Mouse (Mus musculus) C2C12 (cell line): Measurements from ENCODE around the gene Esr2. TPM values are rescaled to one million over a fixed set of nuclear protein-coding genes. Genes with fewer than 3 reads are reported as not detected.

ENCODE experiments used
- H3K27me3 ChIP-seq: one replicate; pipeline ENCODE4 v1.6.1; 2011; ENCODE audit not compliant: control insufficient read depth, insufficient read depth, insufficient read length
- H3K36me3 ChIP-seq: one replicate; pipeline ENCODE4 v1.6.1; 2011; ENCODE audit not compliant: control insufficient read depth, insufficient read depth
- H3K4me3 ChIP-seq: one replicate; pipeline ENCODE4 v1.5.1; 2011; ENCODE audit warnings: mild to moderate bottlenecking, control low read depth; ENCODE audit not compliant: poor library complexity, insufficient read depth, severe bottlenecking
- H3K79me2 ChIP-seq: one replicate; pipeline ENCODE4 v1.6.1; 2011; ENCODE audit not compliant: control insufficient read depth, insufficient read depth
- H3K79me3 ChIP-seq: one replicate; pipeline ENCODE4 v1.6.1; 2011; ENCODE audit warnings: low read depth, control low read depth
- H3ac ChIP-seq: one replicate; pipeline ENCODE3; 2011; ENCODE audit warnings: low read depth; ENCODE audit not compliant: control insufficient read depth, insufficient read length
- CEBPB ChIP-seq: IDR thresholded peaks from one replicate; pipeline ENCODE4 v1.6.1; 2011; ENCODE audit warnings: low read depth, mild to moderate bottlenecking, control low read depth, moderate library complexity
- CTCF ChIP-seq: IDR thresholded peaks from one replicate; pipeline ENCODE4 v1.5.1; 2011; ENCODE audit not compliant: control insufficient read depth, insufficient read depth, insufficient read length
- FOSL1 ChIP-seq: IDR thresholded peaks from one replicate; pipeline ENCODE4 v1.8.0; 2011; ENCODE audit warnings: mild to moderate bottlenecking, low read length; ENCODE audit not compliant: poor library complexity, insufficient read depth, severe bottlenecking
- MAX ChIP-seq: IDR thresholded peaks from one replicate; pipeline ENCODE4 v1.6.1; 2011; ENCODE audit warnings: mild to moderate bottlenecking, control low read depth
- MYOD1 ChIP-seq: IDR thresholded peaks from one replicate; pipeline ENCODE4 v1.6.1; 2011; ENCODE audit warnings: low read depth; ENCODE audit not compliant: control insufficient read depth, insufficient read length
- MYOG ChIP-seq: IDR thresholded peaks from one replicate; pipeline ENCODE4 v1.6.1; 2011; ENCODE audit not compliant: control insufficient read depth, insufficient read length; ENCODE audit errors: extremely low read depth
- USF1 ChIP-seq: IDR thresholded peaks from one replicate; pipeline ENCODE4 v1.6.1; 2011; ENCODE audit warnings: low read depth, mild to moderate bottlenecking, control low read depth, moderate library complexity
- polyA plus RNA-seq: library from polyadenylated mRNA; unstranded; fragments of >200 nt; fragmentation: generic; extraction: Trizol; gene quantifications from one replicate; pipeline ENCODE4 v1.2.1, GENCODE M21; 2012; ENCODE audit warnings: missing spikeins

Esr2 gene
- polyA plus RNA-seq, 1 experiment, result 0.19 TPM

GRCm38 (mm10) chr12:76186473-76186872 lies 9.4 kb upstream of the Esr2 start:
- Histone ChIP-seq H3K79me3 (no peaks in the 10 kb centered on the region), H3K79me2 (no peaks in the 10 kb centered on the region), H3K4me3 (no peak overlapping the region), H3ac (no peak overlapping the region), H3K36me3 (no peaks in the 10 kb centered on the region), H3K27me3 (no peaks in the 10 kb centered on the region)
- TF ChIP-seq MYOD1 (no peak), CTCF (no peak), MAX (no peak), USF1 (no peak), CEBPB (no peak), FOSL1 (no peak)

GRCm38 (mm10) chr12:76185167-76185816 lies 8.2 kb upstream of the Esr2 start:
- H3K79me3 ChIP-seq, result no peaks in the 10 kb centered on the region
- H3K36me3 ChIP-seq, result no peaks in the 10 kb centered on the region
- H3K27me3 ChIP-seq, result no peaks in the 10 kb centered on the region
- TF ChIP-seq MYOD1, result no peak
- TF ChIP-seq USF1, result peak; percentile 36
- H3K4me3 ChIP-seq, result no peak overlapping the region
- H3ac ChIP-seq, result no peak overlapping the region
- H3K79me2 ChIP-seq, result no peaks in the 10 kb centered on the region

- Histone ChIP-seq H3K79me3 (no peaks in the 10 kb centered on the region), H3K36me3 (no peaks in the 10 kb centered on the region), H3K27me3 (no peaks in the 10 kb centered on the region), H3ac (no peak overlapping the region), H3K4me3 (no peak overlapping the region), H3K79me2 (no peaks in the 10 kb centered on the region)
- TF ChIP-seq MYOD1, result no peak
- TF ChIP-seq USF1, result no peak
Observed at GRCm38 (mm10) chr12:76184271-76184670, 7.2 kb upstream of the Esr2 start.

GRCm38 (mm10) chr12:76182831-76183230 lies 5.8 kb upstream of the Esr2 start:
- H3K4me3 ChIP-seq, result no peak overlapping the region
- no peak overlapping the region for H3ac ChIP-seq
- no peaks in the 10 kb centered on the region for H3K36me3 ChIP-seq
- no peaks in the 10 kb centered on the region for H3K79me3 ChIP-seq
- no peak for TF ChIP-seq CEBPB
- no peak for TF ChIP-seq USF1
- no peak for TF ChIP-seq FOSL1
- TF ChIP-seq MYOG, result no peak
- no peak for TF ChIP-seq CTCF
- no peak for TF ChIP-seq MYOD1
- H3K27me3 ChIP-seq, result no peaks in the 10 kb centered on the region
- no peaks in the 10 kb centered on the region for H3K79me2 ChIP-seq

- Histone ChIP-seq H3K27me3 (no peaks in the 10 kb centered on the region), H3K79me2 (no peaks in the 10 kb centered on the region)
- no peak for TF ChIP-seq USF1
- no peak for TF ChIP-seq MYOG
- TF ChIP-seq MAX, result no peak
- no peak for TF ChIP-seq CTCF
- no peak for TF ChIP-seq MYOD1
- TF ChIP-seq FOSL1, result no peak
- no peak for TF ChIP-seq CEBPB
Observed at GRCm38 (mm10) chr12:76181471-76181870, 4.4 kb upstream of the Esr2 start.

GRCm38 (mm10) chr12:76180442-76180841 lies 3.4 kb upstream of the Esr2 start:
- H3K79me3 ChIP-seq, result no peaks in the 10 kb centered on the region
- TF ChIP-seq MAX, result no peak
- TF ChIP-seq CEBPB, result no peak
- TF ChIP-seq CTCF, result no peak
- H3K4me3 ChIP-seq, result no peak overlapping the region
- no peaks in the 10 kb centered on the region for H3K79me2 ChIP-seq
- no peaks in the 10 kb centered on the region for H3K36me3 ChIP-seq
- no peaks in the 10 kb centered on the region for H3K27me3 ChIP-seq
- H3ac ChIP-seq, result no peak overlapping the region

More at GRCm38 (mm10) chr12:76181471-76181870, 4.4 kb upstream of the Esr2 start:
- no peaks in the 10 kb centered on the region for H3K79me3 ChIP-seq
- H3K4me3 ChIP-seq, result no peak overlapping the region
- no peak overlapping the region for H3ac ChIP-seq
- no peaks in the 10 kb centered on the region for H3K36me3 ChIP-seq
